Mouse (Mus musculus) thymus, adult 2 months (tissue): ENCODE measurements around the gene Plekhf1. TPM values are rescaled to one million over a fixed set of nuclear protein-coding genes. Genes with fewer than 3 reads are reported as not detected.

Experiments
- DNase-seq: peaks from one replicate; pipeline ENCODE4 v3.0.0; 2021
- H3K27ac ChIP-seq: fragments of 200-500 bp; 2 replicates; pipeline ENCODE4 v1.5.1; 2012; ENCODE audit warnings: low read length, control low read depth; ENCODE audit not compliant: control insufficient read depth, insufficient read depth
- H3K27me3 ChIP-seq: fragments of 200-500 bp; 2 replicates; pipeline ENCODE4 v1.6.1; 2012; ENCODE audit warnings: mild to moderate bottlenecking, low read length, moderate library complexity, mixed read lengths; ENCODE audit not compliant: control insufficient read depth, insufficient read depth
- H3K36me3 ChIP-seq: fragments of 200-500 bp; 2 replicates; pipeline ENCODE4 v1.6.1; 2012; ENCODE audit warnings: mild to moderate bottlenecking, low read length, moderate library complexity; ENCODE audit not compliant: control insufficient read depth, insufficient read depth
- H3K4me1 ChIP-seq: fragments of 200-500 bp; replicated peaks from 2 replicates; pipeline ENCODE4 v1.6.1; 2012; ENCODE audit warnings: low read length; ENCODE audit not compliant: control insufficient read depth, insufficient read depth
- H3K4me3 ChIP-seq: fragments of 200-500 bp; 2 replicates; pipeline ENCODE4 v1.5.1; 2012; ENCODE audit warnings: mild to moderate bottlenecking, low read length, control low read depth, moderate library complexity; ENCODE audit not compliant: control insufficient read depth, insufficient read depth
- CTCF ChIP-seq: fragments of 200-500 bp; IDR thresholded peaks from 2 replicates; pipeline ENCODE4 v1.5.1; 2012; ENCODE audit warnings: mild to moderate bottlenecking, control low read depth, low read length, moderate library complexity, borderline replicate concordance; ENCODE audit not compliant: control insufficient read depth, poor library complexity, insufficient read depth; ENCODE audit errors: extremely low read depth
- POLR2A ChIP-seq: fragments of 200-500 bp; IDR thresholded peaks from 2 replicates; pipeline ENCODE4 v1.6.1; 2012; ENCODE audit warnings: mild to moderate bottlenecking, low read length, control low read depth, moderate library complexity; ENCODE audit not compliant: control insufficient read depth, poor library complexity, insufficient read depth; ENCODE audit errors: extremely low read depth
- WGBS: fragments of 180-500 bp; shearing (Covaris S2); methylation state at CpG from one replicate; pipeline ENCODE4 v1.1.7; 2018; 5-methylcytosine and 5-hydroxymethylcytosine counted together
- polyA plus RNA-seq: library from polyadenylated mRNA; depleted of rRNA; stranded (reverse); fragments of >200 nt; gene quantifications from 2 replicates; pipeline ENCODE4 v1.2.3, GENCODE M21; 2012

Gene Plekhf1
- polyA plus RNA-seq, 1 experiment: 5.8 TPM

DNA sequence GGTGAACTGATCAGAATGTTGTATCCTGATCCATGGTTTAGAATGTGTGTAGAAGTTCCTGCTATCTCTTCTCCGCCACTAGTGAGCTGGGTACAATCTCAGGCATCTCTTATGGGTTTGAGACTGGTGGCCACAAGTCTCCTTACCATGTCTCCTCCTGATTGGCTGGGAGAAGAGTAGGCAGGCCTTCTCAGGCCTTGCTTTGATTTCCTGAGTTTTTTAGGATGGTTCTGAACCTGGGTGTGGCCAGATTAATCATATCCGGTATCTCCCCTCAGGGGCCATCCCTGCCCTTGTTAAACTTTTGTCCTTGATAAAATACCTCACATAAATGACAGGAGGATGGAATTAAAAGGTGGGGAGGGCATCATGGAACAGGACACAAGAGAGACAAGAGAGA is 31.8 kb upstream of the Plekhf1 start:
- no peaks in the 10 kb centered on the region for H3K27me3 ChIP-seq
- no peaks in the 10 kb centered on the region for H3K4me1 ChIP-seq
- WGBS: 97% methylated on average over 2 of the region's 2 CpGs
- no peak overlapping the region for H3K27ac ChIP-seq
- no peak for TF ChIP-seq POLR2A
- DNase-seq: no peak
- H3K4me3 ChIP-seq: no peak overlapping the region
- H3K36me3 ChIP-seq: peaks cover 32% of the 10 kb centered on the region

DNA sequence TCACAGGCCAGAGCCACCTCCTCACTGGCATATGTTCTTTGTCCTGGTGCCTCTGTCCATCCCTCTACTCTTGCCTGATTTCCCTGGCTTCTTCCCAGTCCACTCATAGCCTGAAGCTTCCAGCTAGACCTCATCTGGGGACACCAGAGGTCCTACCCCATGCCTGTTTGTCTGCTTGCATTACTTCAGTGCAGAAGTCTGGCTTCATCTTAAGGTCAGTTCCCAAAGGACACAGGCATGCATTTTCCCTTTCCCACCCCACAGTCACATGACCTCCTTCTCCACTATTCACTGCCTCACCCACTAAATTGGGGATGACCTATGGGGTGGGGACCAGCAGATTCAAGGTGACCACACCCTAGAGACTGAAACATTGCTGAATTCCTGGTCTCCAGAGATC is 25.6 kb upstream of the Plekhf1 start:
- no peak for DNase-seq
- no peak overlapping the region for H3K4me3 ChIP-seq
- H3K4me1 ChIP-seq: no peaks in the 10 kb centered on the region

DNA sequence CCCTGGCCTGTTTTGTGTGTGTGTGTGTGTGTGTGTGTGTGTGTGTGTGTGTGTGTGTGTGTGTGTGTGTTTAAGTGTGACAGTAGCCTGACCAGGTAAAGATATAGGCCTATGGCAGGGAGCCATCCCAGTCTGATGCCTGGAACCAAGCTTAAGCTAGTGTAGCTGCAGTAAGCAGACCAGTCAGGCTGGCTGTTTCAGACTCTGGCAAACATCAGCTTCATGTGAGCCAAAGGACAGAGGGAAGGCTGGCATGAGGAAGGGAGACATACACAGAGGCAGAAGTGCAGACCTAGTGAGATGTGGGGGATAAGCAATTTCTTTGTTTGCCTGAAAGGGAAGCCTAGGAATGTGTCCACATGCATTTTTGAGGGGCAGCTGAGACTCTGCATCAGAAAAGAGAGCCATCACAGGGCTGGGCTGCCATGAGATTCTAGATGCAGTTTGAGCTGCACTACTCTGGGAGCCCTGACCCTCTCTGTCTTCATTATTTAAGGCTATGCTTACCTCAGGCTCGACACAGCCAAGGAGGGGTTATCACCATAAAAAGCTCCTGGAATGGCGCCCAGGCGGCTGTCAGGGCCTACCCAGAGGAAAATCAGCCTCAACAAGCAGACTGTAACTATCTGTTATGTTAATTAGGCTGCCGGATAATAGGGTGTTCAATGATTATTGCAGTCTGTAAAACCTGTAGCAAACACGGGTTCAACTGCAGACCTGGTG is 23.8 kb upstream of the Plekhf1 start:
- no peak overlapping the region for H3K27ac ChIP-seq

More for the DNA sequence above, 25.6 kb upstream of the Plekhf1 start:
- no peak overlapping the region for H3K27ac ChIP-seq
- TF ChIP-seq POLR2A (no peak), CTCF (no peak)
- no peaks in the 10 kb centered on the region for H3K36me3 ChIP-seq
- H3K27me3 ChIP-seq: no peaks in the 10 kb centered on the region

DNA sequence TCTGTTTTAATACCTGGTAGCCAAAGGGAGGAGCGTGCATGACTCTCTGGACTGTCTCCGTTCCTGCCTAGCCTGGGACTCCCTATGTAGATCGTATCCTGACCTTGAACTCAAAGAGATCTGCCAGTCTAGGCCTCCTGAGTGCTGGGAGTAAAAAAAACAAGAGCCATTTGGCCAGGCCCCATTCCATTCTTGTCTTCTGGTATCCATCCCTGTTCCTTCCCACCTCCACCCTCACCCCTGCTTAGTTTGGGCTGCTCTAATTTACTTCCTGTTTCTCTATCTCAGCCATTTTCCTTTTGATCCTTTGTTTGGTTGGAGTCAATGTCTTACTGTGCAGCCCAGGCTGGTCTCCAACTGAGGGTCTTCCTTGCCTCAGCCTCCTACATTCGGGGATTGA is 14.6 kb upstream of the Plekhf1 start:
- no peak overlapping the region for H3K27ac ChIP-seq
- WGBS: 93% methylated on average over 4 of the region's 4 CpGs
- H3K4me1 ChIP-seq: no peaks in the 10 kb centered on the region
- DNase-seq: no peak
- TF ChIP-seq POLR2A (no peak), CTCF (no peak)
- no peaks in the 10 kb centered on the region for H3K36me3 ChIP-seq
- H3K27me3 ChIP-seq: no peaks in the 10 kb centered on the region
- no peak overlapping the region for H3K4me3 ChIP-seq

More for the DNA sequence above, 23.8 kb upstream of the Plekhf1 start:
- 68% methylated on average over 5 of the region's 5 CpGs for WGBS
- Histone ChIP-seq H3K4me3 (no peak overlapping the region), H3K4me1 (no peaks in the 10 kb centered on the region), H3K36me3 (no peaks in the 10 kb centered on the region), H3K27me3 (no peaks in the 10 kb centered on the region)
- TF ChIP-seq POLR2A: no peak
- no peak for TF ChIP-seq CTCF
- no peak for DNase-seq

DNA sequence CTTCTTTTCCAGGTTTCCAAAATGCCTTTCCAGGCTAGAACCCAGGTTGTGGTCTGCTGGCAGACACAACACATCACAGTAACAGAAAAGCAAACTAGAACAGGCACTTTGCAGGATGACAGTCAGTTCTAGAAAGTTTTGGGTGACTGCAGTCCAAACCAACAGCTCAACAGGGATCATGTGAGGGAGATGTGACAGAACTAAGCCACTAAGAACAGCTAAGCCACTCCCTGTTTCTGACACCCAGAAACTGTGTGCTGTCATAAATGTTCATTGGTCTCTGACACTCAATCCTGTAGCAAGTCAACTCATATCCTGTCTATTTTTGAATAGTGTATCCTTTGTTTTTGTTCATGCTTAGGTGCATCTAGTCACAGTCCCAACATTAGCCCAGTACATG is 9.3 kb upstream of the Plekhf1 start:
- DNase-seq: no peak
- H3K4me1 ChIP-seq: 0 out of 2 replicates have a peak, but pooled peaks cover 3% of the 10 kb centered on the region
- no peak overlapping the region for H3K27ac ChIP-seq

DNA sequence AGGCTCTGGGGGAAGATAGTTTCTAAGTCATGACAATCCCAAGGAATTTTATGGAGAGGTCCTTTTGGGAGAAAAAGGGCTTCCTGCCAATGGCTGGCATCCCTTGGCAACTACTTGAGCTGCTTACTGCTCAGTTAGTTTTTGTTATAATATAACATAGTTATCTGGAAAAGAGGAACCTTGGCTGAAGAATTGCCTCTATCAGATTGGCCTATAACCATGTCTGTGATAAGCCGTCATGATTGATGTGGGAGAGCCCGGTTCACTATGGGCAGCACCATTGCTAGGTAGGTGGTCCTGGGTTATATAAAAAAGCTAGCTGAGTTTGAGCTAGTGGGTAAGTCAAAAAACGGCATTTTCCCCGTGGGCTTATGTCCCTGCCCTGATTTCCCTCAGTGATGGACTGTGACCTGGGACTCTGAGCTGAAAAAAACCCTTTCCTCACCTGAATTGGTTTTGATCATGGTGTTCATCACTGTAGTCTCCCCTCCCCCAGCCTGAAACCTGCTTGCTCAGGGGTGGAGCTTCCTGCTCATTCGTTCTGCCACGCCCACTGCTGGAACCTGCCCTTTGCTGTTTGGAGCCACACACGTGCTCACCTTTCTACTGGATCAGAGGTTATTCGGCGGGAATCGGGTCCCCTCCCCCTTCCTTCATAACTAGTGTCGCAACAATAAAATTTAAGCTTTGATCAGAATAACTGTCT is 8.7 kb upstream of the Plekhf1 start:
- DNase-seq: no peak
- no peak overlapping the region for H3K27ac ChIP-seq

More for the DNA sequence above, 9.3 kb upstream of the Plekhf1 start:
- Histone ChIP-seq H3K4me3 (no peak overlapping the region), H3K27me3 (no peaks in the 10 kb centered on the region), H3K36me3 (no peaks in the 10 kb centered on the region)
- no peak for TF ChIP-seq CTCF
- no peak for TF ChIP-seq POLR2A

DNA sequence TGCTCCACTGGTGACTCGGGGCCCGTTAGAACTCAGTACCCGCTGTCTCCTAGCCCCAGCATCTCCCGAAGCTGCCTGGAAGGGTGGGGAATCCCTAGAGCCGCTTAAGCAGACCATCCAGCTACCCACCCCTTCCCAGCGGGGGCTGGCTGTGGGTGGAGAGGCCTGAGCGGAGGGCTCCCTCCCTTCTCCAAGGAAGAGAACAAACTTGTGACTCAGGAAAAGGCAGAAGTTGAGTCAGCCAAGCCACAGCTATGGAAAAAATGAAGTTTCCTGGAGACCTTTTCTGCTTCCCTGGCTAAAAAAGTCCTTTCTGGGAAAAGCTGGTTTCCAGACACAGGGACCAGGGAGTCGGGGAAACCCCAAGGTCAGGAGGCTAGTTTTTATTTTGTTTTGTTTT is 2.5 kb upstream of the Plekhf1 start:
- no peak overlapping the region for H3K4me3 ChIP-seq
- H3K36me3 ChIP-seq: no peaks in the 10 kb centered on the region
- peaks cover 22% of the 10 kb centered on the region for H3K4me1 ChIP-seq
- no peak for TF ChIP-seq CTCF
- no peak for TF ChIP-seq POLR2A
- H3K27me3 ChIP-seq: no peaks in the 10 kb centered on the region
- H3K27ac ChIP-seq: no peak overlapping the region
- DNase-seq: no peak
- WGBS: 46% methylated on average over 8 of the region's 8 CpGs

More for the DNA sequence above, 8.7 kb upstream of the Plekhf1 start:
- no peaks in the 10 kb centered on the region for H3K27me3 ChIP-seq
- no peak overlapping the region for H3K4me3 ChIP-seq
- TF ChIP-seq POLR2A: no peak
- no peak for TF ChIP-seq CTCF
- WGBS: 43% methylated on average over 11 of the region's 11 CpGs
- no peaks in the 10 kb centered on the region for H3K36me3 ChIP-seq
- 0 out of 2 replicates have a peak, but pooled peaks cover 3% of the 10 kb centered on the region for H3K4me1 ChIP-seq
